29 mouse cellular contexts compared by ENCODE assay signal in genomic region chr10:18811751-18812150, GRCm38 (mm10). TPM values are rescaled to one million over a fixed set of nuclear protein-coding genes. Genes with fewer than 3 reads are reported as not detected.
"Had no signal": no experiment of that assay in that cellular context is flagged by ENCODE, and none has a peak within 500 bp of the region (broad histone marks: within the 10 kb centered on the region; RNA-seq: fewer than 3 reads in every experiment).

No protein-coding gene starts in this region.

- H3K27ac ChIP-seq: layer of hippocampus, adult 2 months; limb, embryonic 10.5 days; limb, embryonic 13.5 days; liver, embryonic 12.5 days; liver, embryonic 15.5 days; lung, embryonic 15.5 days; midbrain, embryonic 10.5 days; midbrain, embryonic 13.5 days; neural tube, embryonic 13.5 days; stomach, embryonic 15.5 days had no signal

- H3K4me3 ChIP-seq: layer of hippocampus, adult 2 months; limb, embryonic 10.5 days; limb, embryonic 13.5 days; liver, embryonic 12.5 days; liver, embryonic 15.5 days; lung, embryonic 15.5 days; megakaryocyte, embryonic 14.5 days; midbrain, embryonic 10.5 days; midbrain, embryonic 13.5 days; myocyte; neural tube, embryonic 13.5 days; stomach, embryonic 15.5 days had no signal

- DNase-seq: kidney, postnatal 14 days; kidney, postnatal 4 days; layer of hippocampus, adult 9-11 months; liver; lung, adult 18-20 months; lung, postnatal 10 days; lung, postnatal 36 days; retina, postnatal 1 day; right cerebral cortex, postnatal 25 days; spleen, adult 18-20 months; thymus, postnatal 25 days had no signal

- H3K9ac ChIP-seq: limb, embryonic 13.5 days; liver, embryonic 12.5 days; liver, embryonic 15.5 days; lung, embryonic 15.5 days; midbrain, embryonic 13.5 days; neural tube, embryonic 13.5 days; stomach, embryonic 15.5 days had no signal

- H3K4me1 ChIP-seq: liver, embryonic 12.5 days; liver, embryonic 15.5 days; megakaryocyte, embryonic 14.5 days; midbrain, embryonic 10.5 days; neural tube, embryonic 13.5 days; stomach, embryonic 15.5 days had no signal

- H3K36me3 ChIP-seq: limb, embryonic 10.5 days; limb, embryonic 13.5 days; liver, embryonic 12.5 days; liver, embryonic 15.5 days; lung, embryonic 15.5 days; midbrain, embryonic 10.5 days; midbrain, embryonic 13.5 days; neural tube, embryonic 13.5 days; stomach, embryonic 15.5 days had no signal

- H3K9me3 ChIP-seq: limb, embryonic 10.5 days; limb, embryonic 13.5 days; liver, embryonic 12.5 days; liver, embryonic 15.5 days; lung, embryonic 15.5 days; megakaryocyte, embryonic 14.5 days; midbrain, embryonic 10.5 days; midbrain, embryonic 13.5 days; neural tube, embryonic 13.5 days; stomach, embryonic 15.5 days had no signal

- H3K4me2 ChIP-seq: limb, embryonic 13.5 days; liver, embryonic 12.5 days; liver, embryonic 15.5 days; lung, embryonic 15.5 days; midbrain, embryonic 13.5 days; neural tube, embryonic 13.5 days; stomach, embryonic 15.5 days had no signal

- ATAC-seq: liver, embryonic 12.5 days; midbrain, embryonic 13.5 days; midbrain, embryonic 16.5 days had no signal

- H3K27me3 ChIP-seq: limb, embryonic 13.5 days; liver, embryonic 12.5 days; liver, embryonic 15.5 days; lung, embryonic 15.5 days; midbrain, embryonic 13.5 days; neural tube, embryonic 13.5 days; stomach, embryonic 15.5 days had no signal

RNA-seq across cellular contexts. Expression of gene Gm4922, which starts 25.2 kb away (rescaled TPM):
- total RNA-seq: layer of hippocampus, adult 2 months; layer of hippocampus, postnatal 25 days; left cerebral cortex, adult 18-20 months; left cerebral cortex, postnatal 25 days; monocyte, adult 5-6 weeks had no signal
- polyA plus RNA-seq: limb, embryonic 10.5 days; limb, embryonic 13.5 days; liver, embryonic 12.5 days; liver, embryonic 15.5 days; lung, embryonic 15.5 days; midbrain, embryonic 10.5 days; myocyte; thymus, postnatal 0 days had no signal
